Mouse (Mus musculus) stomach, embryonic 15.5 days (tissue): ENCODE results near the gene Phf23. TPM values are rescaled to one million over a fixed set of nuclear protein-coding genes. Genes with fewer than 3 reads are reported as not detected.

ENCODE experiments used
- ATAC-seq: fragments of 200-750 bp; cut with Nextera tagmentation; 2 replicates; pipeline ENCODE4 v1.8.0; 2017; ENCODE audit warnings: low read depth, moderate number of reproducible peaks, moderate TSS enrichment; ENCODE audit not compliant: insufficient read depth, low FRiP score
- H3K27ac ChIP-seq: fragments of 300-500 bp; sonication (generic); 2 replicates; pipeline ENCODE4 v1.5.1; 2015; ENCODE audit warnings: mild to moderate bottlenecking, inconsistent platforms
- H3K27me3 ChIP-seq: fragments of 300-500 bp; sonication (generic); replicated peaks from 2 replicates; pipeline ENCODE4 v1.6.1; 2015; ENCODE audit warnings: inconsistent platforms
- H3K36me3 ChIP-seq: fragments of 300-500 bp; sonication (generic); 2 replicates; pipeline ENCODE4 v1.6.1; 2015; ENCODE audit warnings: inconsistent platforms
- H3K4me1 ChIP-seq: fragments of 300-500 bp; sonication (generic); 2 replicates; pipeline ENCODE4 v1.6.1; 2015; ENCODE audit warnings: inconsistent platforms
- H3K4me2 ChIP-seq: fragments of 300-500 bp; sonication (generic); 2 replicates; pipeline ENCODE4 v1.6.1; 2015; ENCODE audit warnings: mild to moderate bottlenecking, inconsistent platforms
- H3K4me3 ChIP-seq: fragments of 300-500 bp; sonication (generic); replicated peaks from 2 replicates; pipeline ENCODE4 v1.5.1; 2015; ENCODE audit warnings: inconsistent platforms
- H3K9ac ChIP-seq: fragments of 300-500 bp; sonication (generic); 2 replicates; pipeline ENCODE4 v1.6.1; 2015; ENCODE audit warnings: inconsistent platforms
- H3K9me3 ChIP-seq: fragments of 300-500 bp; sonication (generic); 2 replicates; pipeline ENCODE4 v1.6.1; 2016; ENCODE audit warnings: inconsistent platforms
- WGBS: fragments of 180-500 bp; shearing (Covaris S2); methylation state at CpG from one replicate; pipeline ENCODE4 v1.1.7; 2015; 5-methylcytosine and 5-hydroxymethylcytosine counted together
- polyA plus RNA-seq: library from polyadenylated mRNA; unstranded; fragments of >200 nt; fragmentation: Nextera tagmentation; extraction: Ambion mirVana; gene quantifications from 2 replicates; pipeline ENCODE4 v1.2.1, GENCODE M21; 2015

The Phf23 gene
- polyA plus RNA-seq, 1 experiment from 2014 or later: 59.4 TPM

DNA sequence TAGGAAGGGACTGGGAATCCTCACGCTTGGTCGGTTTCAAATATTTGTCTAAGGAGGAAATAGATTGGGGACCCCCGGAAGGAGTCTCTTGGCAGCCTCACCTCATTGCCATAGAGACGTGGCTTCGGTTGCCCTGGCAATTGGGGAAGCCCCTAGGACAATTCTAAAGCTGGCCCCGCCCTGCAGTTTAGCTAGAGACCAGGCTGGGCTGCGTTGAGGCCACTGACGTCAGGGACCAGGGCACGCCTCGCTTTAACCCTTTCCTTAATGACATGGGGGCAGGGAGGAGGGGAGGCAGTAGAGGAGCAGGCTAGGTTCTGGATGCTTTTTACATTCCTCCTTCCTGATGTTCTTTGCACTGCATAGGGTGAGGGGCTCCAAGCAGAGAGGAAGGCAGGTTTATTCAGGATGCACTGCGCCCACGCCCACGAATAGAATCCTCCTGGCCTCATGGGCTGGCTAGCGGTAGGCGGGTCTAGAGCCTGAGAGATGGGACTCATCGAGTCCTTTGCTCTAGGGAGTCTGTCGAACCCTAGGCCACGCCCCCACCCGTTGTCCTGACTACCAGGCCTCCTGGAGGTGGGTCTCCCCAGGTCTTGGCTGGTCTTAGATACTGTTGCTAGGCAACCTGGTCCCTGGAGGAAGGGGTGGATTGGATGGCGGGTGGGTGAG lies 33.7 kb downstream of the Phf23 start:
- Histone ChIP-seq H3K9ac (no peak overlapping the region), H3K4me1 (peaks cover 56% of the 10 kb centered on the region)

DNA sequence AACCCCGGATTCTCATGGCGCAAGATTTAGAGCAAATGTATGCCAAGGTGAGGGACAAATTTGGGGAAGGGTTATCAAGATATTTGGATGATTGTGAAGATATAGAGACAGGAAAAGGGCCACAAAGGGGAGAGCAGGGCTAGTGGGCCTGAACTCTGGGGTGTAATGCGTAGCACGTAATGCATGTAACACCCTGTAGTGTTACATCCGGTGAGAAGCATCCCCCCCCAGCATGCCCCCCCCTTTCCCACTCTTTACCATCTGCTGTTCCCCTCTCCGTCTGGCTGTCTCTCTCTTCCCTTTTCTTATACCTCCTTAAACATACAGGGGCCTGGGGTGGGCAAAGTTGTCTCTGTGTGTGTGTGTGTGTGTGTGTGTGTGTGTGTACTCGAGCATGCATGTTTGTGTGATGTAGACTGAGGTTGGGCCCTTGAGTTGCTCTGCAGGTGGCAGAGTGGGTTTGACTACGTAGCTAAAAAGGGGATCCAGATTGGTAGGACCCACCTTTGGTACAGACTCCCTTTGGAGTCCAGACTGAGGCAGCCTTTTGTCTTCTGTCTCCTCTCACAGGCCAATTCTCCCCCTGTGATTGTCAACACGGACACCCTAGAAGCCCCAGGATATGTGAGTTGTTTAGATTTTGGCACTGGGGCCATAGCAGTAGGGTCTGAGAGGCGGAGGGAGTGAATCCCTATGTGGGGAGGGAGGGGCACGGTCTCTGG lies 34.4 kb downstream of the Phf23 start:
- Histone ChIP-seq H3K9ac (no peak overlapping the region), H3K4me2 (peak overlapping the region; percentile 63), H3K9me3 (no peaks in the 10 kb centered on the region), H3K27me3 (no peaks in the 10 kb centered on the region), H3K4me3 (peak overlapping the region; percentile 32; the same call in 1 of the 2 replicates), H3K36me3 (peaks cover 12% of the 10 kb centered on the region), H3K27ac (peak overlapping the region; percentile 88), H3K4me1 (peaks cover 55% of the 10 kb centered on the region)
- no peak for ATAC-seq
- 32% methylated on average over 11 of the region's 11 CpGs for WGBS

More for the DNA sequence above, 33.7 kb downstream of the Phf23 start:
- Histone ChIP-seq H3K4me2 (peak overlapping the region; percentile 63), H3K9me3 (no peaks in the 10 kb centered on the region), H3K27ac (peak overlapping the region; percentile 88), H3K36me3 (peaks cover 12% of the 10 kb centered on the region), H3K27me3 (no peaks in the 10 kb centered on the region), H3K4me3 (peak overlapping the region; percentile 32)
- under 1% methylated on average over 20 of the region's 20 CpGs for WGBS
- ATAC-seq: peak; percentile 66

DNA sequence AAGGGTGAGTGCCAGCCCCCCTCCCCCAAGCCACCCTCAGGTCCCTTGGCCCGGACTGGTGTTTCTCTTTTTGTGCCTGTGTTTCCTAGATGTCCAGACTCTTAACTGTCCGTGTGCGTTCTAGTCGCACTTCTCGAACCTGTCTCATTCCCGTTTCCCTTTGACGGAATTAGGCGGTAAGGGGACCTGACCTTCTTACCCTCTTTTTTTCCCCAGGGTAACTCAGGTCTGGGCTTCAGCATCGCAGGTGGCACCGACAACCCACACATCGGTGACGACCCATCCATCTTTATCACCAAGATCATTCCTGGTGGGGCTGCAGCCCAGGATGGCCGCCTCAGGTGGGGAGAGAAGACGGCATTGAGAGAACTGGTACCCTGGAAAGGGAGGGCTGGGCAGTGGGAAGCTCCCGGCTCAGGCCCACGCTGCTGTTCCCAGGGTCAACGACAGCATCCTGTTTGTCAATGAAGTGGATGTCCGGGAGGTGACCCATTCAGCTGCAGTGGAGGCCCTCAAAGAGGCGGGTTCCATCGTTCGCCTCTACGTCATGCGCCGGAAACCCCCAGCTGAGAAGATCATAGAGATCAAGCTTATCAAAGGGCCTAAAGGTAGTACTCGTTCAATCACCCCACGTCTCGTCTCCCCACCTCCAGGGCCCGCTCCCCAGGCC lies 35.2 kb downstream of the Phf23 start:
- Histone ChIP-seq H3K4me2 (no peak overlapping the region), H3K4me3 (no peak overlapping the region), H3K4me1 (peaks cover 47% of the 10 kb centered on the region), H3K27ac (no peak overlapping the region), H3K36me3 (peaks cover 12% of the 10 kb centered on the region), H3K27me3 (no peaks in the 10 kb centered on the region), H3K9ac (no peak overlapping the region), H3K9me3 (no peaks in the 10 kb centered on the region)
- ATAC-seq: no peak
- 93% methylated on average over 28 of the region's 28 CpGs for whole genome bisulfite sequencing

DNA sequence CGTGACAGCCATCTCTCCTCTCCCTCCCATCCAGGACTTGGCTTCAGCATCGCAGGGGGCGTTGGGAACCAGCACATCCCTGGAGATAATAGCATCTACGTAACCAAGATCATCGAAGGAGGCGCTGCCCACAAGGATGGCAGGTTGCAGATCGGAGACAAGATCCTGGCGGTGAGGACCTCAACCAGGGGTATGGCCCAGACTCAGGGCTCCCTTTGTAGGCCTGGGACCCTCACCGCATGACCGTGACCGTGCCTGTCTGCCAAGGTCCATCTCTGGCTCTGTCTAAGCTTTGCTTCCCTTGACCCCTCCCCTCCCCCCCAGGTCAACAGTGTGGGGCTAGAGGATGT lies 35.7 kb downstream of the Phf23 start:
- Histone ChIP-seq H3K4me3 (no peak overlapping the region), H3K27ac (no peak overlapping the region), H3K9me3 (no peaks in the 10 kb centered on the region), H3K27me3 (no peaks in the 10 kb centered on the region), H3K4me1 (peaks cover 42% of the 10 kb centered on the region), H3K36me3 (peaks cover 12% of the 10 kb centered on the region), H3K9ac (no peak overlapping the region), H3K4me2 (no peak overlapping the region)
- WGBS: 95% methylated on average over 11 of the region's 11 CpGs
- no peak for ATAC-seq

DNA sequence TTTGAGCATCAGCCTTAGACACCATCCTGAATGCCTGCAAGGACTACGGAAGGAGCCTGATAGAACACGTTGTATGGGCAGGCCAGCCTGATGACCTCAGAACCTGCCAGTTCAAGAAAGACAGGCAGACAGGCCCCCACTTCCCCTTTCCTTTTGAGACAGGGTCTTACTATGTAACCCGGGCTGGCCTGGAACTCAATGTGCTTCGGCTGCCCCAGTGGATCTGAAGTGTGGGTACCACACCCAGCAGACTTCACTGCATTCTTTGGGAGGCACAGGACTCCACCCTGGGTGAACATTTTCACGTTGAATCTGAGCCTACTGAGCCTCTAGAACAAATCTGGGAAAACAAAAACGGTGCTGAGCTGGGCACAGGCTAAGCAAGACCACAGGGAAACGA lies 42.6 kb downstream of the Phf23 start:
- 68% methylated on average over 7 of the region's 7 CpGs for WGBS
- Histone ChIP-seq H3K27me3 (no peaks in the 10 kb centered on the region), H3K4me1 (no peaks in the 10 kb centered on the region), H3K4me3 (no peak overlapping the region), H3K36me3 (peaks cover 7% of the 10 kb centered on the region; the same call in 1 of the 2 replicates), H3K4me2 (no peak overlapping the region), H3K9ac (no peak overlapping the region), H3K27ac (no peak overlapping the region), H3K9me3 (no peaks in the 10 kb centered on the region)
- no peak for ATAC-seq

DNA sequence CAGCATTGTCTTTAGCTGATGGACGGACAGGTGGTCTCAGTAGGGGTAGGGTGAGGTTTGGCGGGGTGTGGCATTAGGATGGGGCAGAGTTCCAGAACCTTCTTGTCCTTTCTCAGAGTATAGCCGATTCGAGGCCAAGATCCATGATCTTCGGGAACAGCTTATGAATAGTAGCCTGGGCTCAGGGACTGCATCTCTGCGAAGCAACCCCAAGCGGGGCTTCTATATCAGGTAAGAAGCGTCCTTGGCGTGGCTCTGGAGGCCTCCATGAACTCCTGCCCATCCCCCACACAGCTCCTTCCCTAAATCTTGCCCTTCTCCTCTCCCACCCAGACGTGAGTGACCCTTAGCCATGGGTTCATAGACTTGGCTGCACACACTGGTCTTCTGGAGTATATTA lies 44.1 kb downstream of the Phf23 start:
- Histone ChIP-seq H3K27ac (no peak overlapping the region), H3K4me2 (no peak overlapping the region), H3K9me3 (no peaks in the 10 kb centered on the region), H3K27me3 (no peaks in the 10 kb centered on the region), H3K4me1 (no peaks in the 10 kb centered on the region), H3K36me3 (peaks cover 7% of the 10 kb centered on the region; the same call in 1 of the 2 replicates), H3K9ac (no peak overlapping the region), H3K4me3 (no peak overlapping the region)
- WGBS: 89% methylated on average over 10 of the region's 10 CpGs
- ATAC-seq: no peak

DNA sequence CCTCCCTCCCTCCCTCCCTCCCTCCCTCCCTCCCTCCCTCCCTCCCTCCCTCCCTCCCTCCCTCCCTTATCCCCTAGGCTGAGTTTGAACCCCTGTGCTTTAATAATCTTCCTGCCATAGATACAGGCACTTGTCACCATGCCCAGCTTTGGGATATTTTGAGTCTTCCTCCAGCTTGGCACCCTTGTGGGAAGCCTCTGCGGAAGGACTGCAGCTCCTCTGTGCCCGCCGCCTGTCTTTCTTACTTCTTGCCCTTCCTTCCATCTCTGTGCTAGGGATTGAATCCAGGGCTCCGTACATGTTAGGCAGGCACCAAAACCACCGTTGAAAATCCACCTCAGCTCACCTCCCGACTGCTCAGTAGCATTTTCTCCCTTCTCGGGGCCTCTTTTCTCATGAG lies 44.6 kb downstream of the Phf23 start:
- 88% methylated on average over 7 of the region's 7 CpGs for WGBS
- H3K36me3 ChIP-seq: peaks cover 7% of the 10 kb centered on the region; the same call in 1 of the 2 replicates
- H3K9ac ChIP-seq: no peak overlapping the region
- H3K27ac ChIP-seq: no peak overlapping the region
- H3K4me2 ChIP-seq: no peak overlapping the region
- H3K4me1 ChIP-seq: no peaks in the 10 kb centered on the region
- H3K27me3 ChIP-seq: no peaks in the 10 kb centered on the region
- H3K9me3 ChIP-seq: no peaks in the 10 kb centered on the region
- no peak overlapping the region for H3K4me3 ChIP-seq
- ATAC-seq: no peak

DNA sequence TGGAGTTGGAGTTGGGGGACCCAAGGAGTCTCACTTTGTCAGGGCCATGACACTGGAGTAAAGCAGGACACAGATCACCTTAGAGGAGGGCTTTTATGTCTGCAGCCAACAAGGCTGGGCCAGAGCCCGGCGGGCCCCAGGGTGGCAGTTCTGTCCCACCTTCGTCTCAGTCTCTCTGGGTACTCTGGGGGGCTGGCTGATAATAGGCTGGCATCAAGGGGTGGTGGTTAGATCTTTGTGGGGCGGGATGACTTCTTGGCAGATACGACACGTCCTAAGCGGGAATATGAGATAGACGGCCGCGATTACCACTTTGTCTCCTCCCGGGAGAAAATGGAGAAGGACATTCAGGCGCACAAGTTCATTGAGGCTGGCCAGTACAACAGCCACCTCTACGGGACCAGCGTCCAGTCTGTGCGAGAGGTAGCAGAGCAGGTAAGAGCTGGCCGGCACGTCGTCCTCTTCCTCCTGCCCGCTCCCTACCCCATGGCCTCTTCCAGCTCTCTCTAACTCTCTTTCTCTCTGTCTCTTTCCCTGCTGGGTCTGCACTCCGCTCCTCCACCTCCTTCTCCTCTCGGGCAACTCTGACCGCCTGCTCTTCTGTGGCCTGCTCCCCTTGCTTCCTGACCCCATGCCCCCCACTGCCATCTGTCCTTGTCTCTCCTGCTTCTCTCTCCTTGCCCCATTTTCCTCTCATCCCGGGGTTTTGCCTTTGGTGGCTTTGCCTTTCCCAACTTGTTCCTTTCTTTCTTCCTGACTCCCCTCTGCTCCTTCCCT lies 46.9 kb downstream of the Phf23 start:
- ATAC-seq: no peak
- no peak overlapping the region for H3K9ac ChIP-seq
- H3K4me3 ChIP-seq: no peak overlapping the region
- 89% methylated on average over 23 of the region's 23 CpGs for WGBS
- H3K9me3 ChIP-seq: no peaks in the 10 kb centered on the region
- H3K4me2 ChIP-seq: no peak overlapping the region
- peaks cover 7% of the 10 kb centered on the region; the same call in 1 of the 2 replicates for H3K36me3 ChIP-seq
- no peaks in the 10 kb centered on the region for H3K4me1 ChIP-seq
- H3K27ac ChIP-seq: no peak overlapping the region
- no peaks in the 10 kb centered on the region for H3K27me3 ChIP-seq

DNA sequence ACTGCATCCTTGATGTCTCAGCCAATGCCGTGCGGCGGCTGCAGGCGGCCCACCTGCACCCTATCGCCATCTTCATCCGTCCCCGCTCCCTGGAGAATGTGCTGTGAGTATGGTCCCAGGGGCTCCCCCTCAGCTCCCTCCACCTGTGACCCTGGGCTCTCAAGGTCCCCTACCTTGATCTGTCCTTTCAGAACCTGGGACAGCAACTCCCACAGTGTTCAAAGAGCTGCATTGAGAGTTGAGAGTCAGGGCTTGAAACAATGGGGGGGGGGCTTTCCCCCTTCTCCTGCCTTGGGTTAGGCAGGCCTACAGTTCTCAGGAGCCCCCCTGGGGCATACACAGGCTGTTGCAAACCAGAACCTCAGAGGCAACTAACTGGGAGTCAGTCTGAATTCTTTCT lies 48.1 kb downstream of the Phf23 start:
- H3K4me2 ChIP-seq: no peak overlapping the region

DNA sequence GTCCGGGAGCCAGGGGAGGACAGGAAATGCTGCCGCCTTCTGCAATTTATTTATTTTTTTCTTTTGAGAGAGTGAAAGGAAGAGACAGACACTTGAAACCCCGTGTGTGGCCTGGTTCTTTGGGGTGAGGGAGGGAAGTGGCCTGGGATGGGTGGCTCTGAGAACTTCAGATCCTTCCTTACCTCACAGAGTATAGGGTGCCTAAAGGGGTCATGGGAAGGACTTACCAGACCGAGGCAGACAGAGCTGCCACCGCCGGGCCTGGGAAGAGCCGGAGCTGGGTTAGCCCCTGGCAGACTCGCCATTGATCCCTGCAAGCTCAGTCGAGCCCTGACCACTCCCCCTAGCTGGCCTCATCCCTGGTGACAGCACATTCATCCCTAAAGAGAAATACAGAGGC lies 49.9 kb downstream of the Phf23 start:
- peak overlapping the region; percentile 4; the same call in 1 of the 2 replicates for H3K27ac ChIP-seq
- H3K4me1 ChIP-seq: no peaks in the 10 kb centered on the region
- no peaks in the 10 kb centered on the region; the same call in 1 of the 2 replicates for H3K36me3 ChIP-seq
- no peaks in the 10 kb centered on the region for H3K9me3 ChIP-seq
- no peak overlapping the region for H3K9ac ChIP-seq
- 24% methylated on average over 9 of the region's 9 CpGs for WGBS
- no peak overlapping the region for H3K4me2 ChIP-seq
- no peak for ATAC-seq
- no peak overlapping the region for H3K4me3 ChIP-seq
- no peaks in the 10 kb centered on the region for H3K27me3 ChIP-seq

More for the DNA sequence above, 48.1 kb downstream of the Phf23 start:
- Histone ChIP-seq H3K4me3 (no peak overlapping the region), H3K4me1 (no peaks in the 10 kb centered on the region), H3K36me3 (peaks cover 7% of the 10 kb centered on the region; the same call in 1 of the 2 replicates), H3K9ac (no peak overlapping the region), H3K9me3 (no peaks in the 10 kb centered on the region), H3K27ac (no peak overlapping the region), H3K27me3 (no peaks in the 10 kb centered on the region)
- no peak for ATAC-seq
- WGBS: 91% methylated on average over 7 of the region's 7 CpGs

DNA sequence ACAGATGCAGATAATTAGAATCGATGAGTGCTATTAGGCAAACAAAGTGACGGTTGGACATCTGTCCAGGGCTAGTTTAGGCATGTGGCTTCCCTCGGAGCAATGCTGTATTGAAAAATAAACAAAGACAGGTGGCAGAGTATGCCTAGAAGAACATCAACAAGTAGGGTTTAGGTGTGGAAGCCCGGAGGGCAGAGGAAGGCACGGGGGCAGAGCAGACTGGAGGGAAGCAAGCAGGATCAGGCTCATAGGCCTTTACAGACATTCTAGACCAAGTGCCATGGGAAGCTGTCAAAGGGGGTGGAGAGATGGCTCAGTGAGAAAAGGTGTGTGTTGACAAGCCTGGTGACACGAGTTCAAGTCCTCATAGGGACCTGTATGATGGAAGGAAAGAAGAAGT lies 53.8 kb downstream of the Phf23 start:
- 52% methylated on average over 6 of the region's 6 CpGs for whole genome bisulfite sequencing
- Histone ChIP-seq H3K9me3 (no peaks in the 10 kb centered on the region), H3K27ac (no peak overlapping the region), H3K4me3 (no peak overlapping the region), H3K4me1 (0 out of 2 replicates have a peak, but pooled peaks cover 3% of the 10 kb centered on the region), H3K9ac (no peak overlapping the region), H3K4me2 (no peak overlapping the region), H3K36me3 (no peaks in the 10 kb centered on the region), H3K27me3 (no peaks in the 10 kb centered on the region)
- ATAC-seq: no peak
